Mouse (Mus musculus): Measurements from ENCODE around the gene Cdc42bpa. TPM values are rescaled to one million over a fixed set of nuclear protein-coding genes. Genes with fewer than 3 reads are reported as not detected.
"Not testable (repeated sequence)": the region's sequence is repeated elsewhere in the genome, so short reads cannot be mapped to it uniquely, and the experiment has no call there.

Cdc42bpa gene
- polyA plus RNA-seq, 1 experiment from 2014 or later = 11.6 TPM

- H3K9ac ChIP-seq (ENCODE audit: low read length) = no peak overlapping the region
- no peaks in the 10 kb centered on the region for H3K4me1 ChIP-seq (ENCODE audit: control insufficient read depth, insufficient read depth, low read length)
- ATAC-seq (replicated peaks; ENCODE audit: extremely low read depth, insufficient read depth, low FRiP score) = no peak
- 0 out of 2 replicates have a peak, but pooled peaks cover 4% of the 10 kb centered on the region for H3K9me3 ChIP-seq (replicated peaks; ENCODE audit: control insufficient read depth, low read length)
- H3K36me3 ChIP-seq (ENCODE audit: control insufficient read depth, insufficient read depth) = no peaks in the 10 kb centered on the region
- H3K27ac ChIP-seq (ENCODE audit: low read length) = no peak overlapping the region
- H3K4me2 ChIP-seq (ENCODE audit: low read depth, low read length) = no peak overlapping the region
- no peak overlapping the region for H3K4me3 ChIP-seq (ENCODE audit: low read length)
- no peaks in the 10 kb centered on the region for H3K27me3 ChIP-seq (ENCODE audit: control insufficient read depth, insufficient read depth, low read length)
These were observed 47.8 kb downstream of the Cdc42bpa start for GRCm38 (mm10) chr1:180008057-180008456.

GRCm38 (mm10) chr1:180013479-180013878, 53.2 kb downstream of the Cdc42bpa start:
- H3K36me3 ChIP-seq (ENCODE audit: control insufficient read depth, insufficient read depth) = no peaks in the 10 kb centered on the region
- no peaks in the 10 kb centered on the region for H3K9me3 ChIP-seq (replicated peaks; ENCODE audit: control insufficient read depth, low read length)
- H3K4me2 ChIP-seq (ENCODE audit: low read depth, low read length) = no peak overlapping the region
- ATAC-seq (replicated peaks; ENCODE audit: extremely low read depth, insufficient read depth, low FRiP score) = no peak
- no peaks in the 10 kb centered on the region; the same call in 1 of the 2 replicates for H3K4me1 ChIP-seq (ENCODE audit: control insufficient read depth, insufficient read depth, low read length)
- H3K27ac ChIP-seq (ENCODE audit: low read length) = no peak overlapping the region
- no peaks in the 10 kb centered on the region for H3K27me3 ChIP-seq (ENCODE audit: control insufficient read depth, insufficient read depth, low read length)
- no peak overlapping the region for H3K9ac ChIP-seq (ENCODE audit: low read length)
- no peak overlapping the region for H3K4me3 ChIP-seq (ENCODE audit: low read length)
- WGBS = 88% methylated on average over 4 of the region's 4 CpGs

DNA sequence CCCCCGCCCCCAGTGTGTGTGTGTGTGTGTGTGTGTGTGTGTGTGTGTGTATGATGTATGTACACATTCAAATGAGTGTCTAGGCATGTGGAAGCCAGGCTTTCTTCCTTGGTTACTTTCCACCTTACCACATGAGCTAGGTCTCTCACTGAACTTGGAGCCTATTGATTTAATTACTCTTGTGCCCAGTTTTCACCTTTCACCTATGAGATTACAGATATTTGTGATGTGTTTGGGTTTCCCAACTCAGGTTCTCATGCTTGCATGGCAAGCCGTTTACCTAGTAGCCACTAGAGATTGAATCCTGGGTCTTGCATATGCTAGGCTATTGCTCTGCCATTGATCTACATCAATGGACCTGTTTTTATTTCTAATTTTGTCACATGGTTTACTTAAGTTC, 57.9 kb downstream of the Cdc42bpa start:
- Histone ChIP-seq H3K4me3 (ENCODE audit: low read length) (no peak overlapping the region), H3K9me3 (replicated peaks; ENCODE audit: control insufficient read depth, low read length) (no peaks in the 10 kb centered on the region), H3K27me3 (ENCODE audit: control insufficient read depth, insufficient read depth, low read length) (no peaks in the 10 kb centered on the region), H3K36me3 (ENCODE audit: control insufficient read depth, insufficient read depth) (no peaks in the 10 kb centered on the region), H3K27ac (ENCODE audit: low read length) (no peak overlapping the region), H3K9ac (ENCODE audit: low read length) (no peak overlapping the region), H3K4me2 (ENCODE audit: low read depth, low read length) (no peak overlapping the region), H3K4me1 (ENCODE audit: control insufficient read depth, insufficient read depth, low read length) (no peaks in the 10 kb centered on the region; the same call in 1 of the 2 replicates)
- WGBS = 97% methylated on average over 2 of the region's 2 CpGs
- ATAC-seq (replicated peaks; ENCODE audit: extremely low read depth, insufficient read depth, low FRiP score) = no peak

- Histone ChIP-seq H3K4me1 (ENCODE audit: control insufficient read depth, insufficient read depth, low read length) (no peaks in the 10 kb centered on the region; the same call in 1 of the 2 replicates), H3K9ac (ENCODE audit: low read length) (no peak overlapping the region), H3K27ac (ENCODE audit: low read length) (no peak overlapping the region), H3K4me2 (ENCODE audit: low read depth, low read length) (no peak overlapping the region), H3K27me3 (ENCODE audit: control insufficient read depth, insufficient read depth, low read length) (no peaks in the 10 kb centered on the region), H3K36me3 (ENCODE audit: control insufficient read depth, insufficient read depth) (no peaks in the 10 kb centered on the region), H3K4me3 (ENCODE audit: low read length) (no peak overlapping the region), H3K9me3 (replicated peaks; ENCODE audit: control insufficient read depth, low read length) (no peaks in the 10 kb centered on the region)
- ATAC-seq (replicated peaks; ENCODE audit: extremely low read depth, insufficient read depth, low FRiP score) = no peak
- WGBS = 38% methylated on average over 11 of the region's 11 CpGs
These were observed 61.4 kb downstream of the Cdc42bpa start for GRCm38 (mm10) chr1:180021463-180022296.

- no peak overlapping the region for H3K4me2 ChIP-seq (ENCODE audit: low read depth, low read length)
- H3K4me1 ChIP-seq (ENCODE audit: control insufficient read depth, insufficient read depth, low read length) = no peaks in the 10 kb centered on the region; the same call in 1 of the 2 replicates
- ATAC-seq (replicated peaks; ENCODE audit: extremely low read depth, insufficient read depth, low FRiP score) = no peak
- 78% methylated on average over 5 of the region's 5 CpGs for WGBS
- no peaks in the 10 kb centered on the region for H3K9me3 ChIP-seq (replicated peaks; ENCODE audit: control insufficient read depth, low read length)
- H3K27me3 ChIP-seq (ENCODE audit: control insufficient read depth, insufficient read depth, low read length) = no peaks in the 10 kb centered on the region
- H3K4me3 ChIP-seq (ENCODE audit: low read length) = no peak overlapping the region
- no peak overlapping the region for H3K27ac ChIP-seq (ENCODE audit: low read length)
- no peak overlapping the region for H3K9ac ChIP-seq (ENCODE audit: low read length)
- no peaks in the 10 kb centered on the region for H3K36me3 ChIP-seq (ENCODE audit: control insufficient read depth, insufficient read depth)
These were observed 63.2 kb downstream of the Cdc42bpa start for GRCm38 (mm10) chr1:180023512-180023911.

DNA sequence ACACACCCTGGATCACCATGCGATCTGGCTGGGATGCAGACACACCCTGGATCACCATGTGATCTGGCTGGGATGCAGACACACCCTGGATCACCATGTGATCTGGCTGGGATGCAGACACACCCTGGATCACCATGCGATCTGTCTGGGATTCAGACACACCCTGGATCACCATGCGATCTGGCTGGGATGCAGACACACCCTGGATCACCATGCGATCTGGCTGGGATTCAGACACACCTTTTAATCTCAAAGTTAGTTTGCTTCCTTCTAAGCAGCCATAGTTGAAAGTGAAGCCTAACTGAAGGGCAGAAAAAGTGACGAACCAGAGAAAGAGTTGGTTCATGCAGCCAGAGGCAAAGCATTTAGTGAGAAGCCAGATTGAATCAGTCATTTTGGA, 69.6 kb downstream of the Cdc42bpa start:
- not testable (repeated sequence) for H3K27ac ChIP-seq (ENCODE audit: low read length); H3K9me3 ChIP-seq (replicated peaks; ENCODE audit: control insufficient read depth, low read length); H3K9ac ChIP-seq (ENCODE audit: low read length); ATAC-seq (replicated peaks; ENCODE audit: extremely low read depth, insufficient read depth, low FRiP score); H3K4me1 ChIP-seq (ENCODE audit: control insufficient read depth, insufficient read depth, low read length); H3K27me3 ChIP-seq (ENCODE audit: control insufficient read depth, insufficient read depth, low read length); H3K36me3 ChIP-seq (ENCODE audit: control insufficient read depth, insufficient read depth); H3K4me3 ChIP-seq (ENCODE audit: low read length); H3K4me2 ChIP-seq (ENCODE audit: low read depth, low read length)
- 87% methylated on average over 5 of the region's 5 CpGs for WGBS

DNA sequence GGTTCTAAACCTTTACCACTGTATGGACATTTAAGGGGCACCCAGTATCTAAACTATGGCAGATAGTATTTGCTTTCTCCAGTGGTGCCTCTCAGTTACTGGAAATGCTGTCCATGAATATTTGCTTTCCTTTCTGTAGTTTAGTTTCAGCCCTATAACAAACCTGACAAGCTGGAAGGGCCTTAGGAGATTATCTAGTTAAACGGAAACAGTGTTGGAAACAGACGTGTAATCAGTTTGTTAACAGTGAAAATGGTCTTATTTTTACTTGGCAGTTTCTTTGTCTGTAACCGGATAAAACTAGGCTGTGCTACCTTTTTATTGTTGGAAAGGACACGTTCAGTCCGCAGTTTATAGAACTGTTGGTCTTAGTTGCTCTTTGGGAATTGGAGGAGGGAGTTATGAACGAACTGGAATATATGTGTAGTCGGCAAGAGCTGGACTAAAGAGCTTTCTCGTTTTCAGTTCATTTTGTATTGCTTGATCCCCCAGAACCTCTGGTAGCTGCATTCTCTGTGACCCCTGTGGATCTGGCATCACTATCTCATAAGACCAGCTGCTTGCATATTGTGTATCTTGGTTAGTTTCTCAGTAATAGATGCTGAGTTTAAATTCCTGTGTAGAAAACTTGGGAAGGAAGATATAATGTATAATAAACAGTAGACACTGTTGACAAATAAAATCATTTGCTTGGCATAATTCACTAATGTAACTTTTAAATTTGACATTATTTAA, 70.5 kb downstream of the Cdc42bpa start:
- Histone ChIP-seq H3K27ac (ENCODE audit: low read length) (no peak overlapping the region), H3K4me1 (ENCODE audit: control insufficient read depth, insufficient read depth, low read length) (no peaks in the 10 kb centered on the region), H3K4me2 (ENCODE audit: low read depth, low read length) (no peak overlapping the region), H3K4me3 (ENCODE audit: low read length) (no peak overlapping the region), H3K36me3 (ENCODE audit: control insufficient read depth, insufficient read depth) (no peaks in the 10 kb centered on the region; the same call in 1 of the 2 replicates), H3K9ac (ENCODE audit: low read length) (no peak overlapping the region), H3K27me3 (ENCODE audit: control insufficient read depth, insufficient read depth, low read length) (no peaks in the 10 kb centered on the region), H3K9me3 (replicated peaks; ENCODE audit: control insufficient read depth, low read length) (no peaks in the 10 kb centered on the region)
- ATAC-seq (replicated peaks; ENCODE audit: extremely low read depth, insufficient read depth, low FRiP score) = no peak
- WGBS = 77% methylated on average over 8 of the region's 8 CpGs

DNA sequence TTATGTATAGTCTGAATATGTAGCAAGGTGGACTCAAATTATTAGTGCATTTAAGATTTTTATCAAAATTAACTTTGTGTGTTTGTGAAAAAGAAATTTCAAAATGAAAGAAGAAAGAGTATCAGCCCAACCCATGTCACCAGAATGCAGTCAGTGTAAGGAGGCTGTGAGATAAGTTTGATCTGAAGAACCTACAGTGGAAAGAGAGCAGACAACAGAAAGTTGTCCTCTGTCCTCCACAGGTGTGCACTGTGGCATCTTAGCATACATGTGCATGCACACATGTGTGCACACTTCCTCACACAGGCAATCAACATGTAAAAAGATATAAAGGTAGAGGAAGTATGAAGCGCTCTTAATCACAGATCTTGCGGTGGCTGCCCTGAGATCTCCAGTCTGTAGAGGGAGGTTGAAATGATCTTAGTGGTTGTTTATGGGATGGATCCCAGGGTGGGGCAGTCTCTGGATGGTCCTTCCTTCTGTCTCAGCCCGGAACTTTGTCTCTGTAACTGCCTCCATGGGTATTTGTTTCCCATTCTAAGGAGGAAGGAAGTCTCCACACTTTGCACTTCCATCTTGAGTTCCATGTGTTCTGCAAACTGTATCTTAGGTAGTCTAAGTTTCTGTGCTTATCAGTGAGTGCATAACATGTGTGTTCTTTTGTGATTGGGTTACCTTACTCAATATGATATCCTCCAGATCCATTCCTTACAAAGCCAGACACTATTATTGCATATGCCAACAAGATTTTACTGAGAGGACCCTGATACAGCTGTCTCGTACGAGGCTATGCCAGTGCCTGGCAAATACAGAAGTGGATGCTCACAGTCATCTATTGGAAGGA, 71.7 kb downstream of the Cdc42bpa start:
- no peak for ATAC-seq (replicated peaks; ENCODE audit: extremely low read depth, insufficient read depth, low FRiP score)
- Histone ChIP-seq H3K36me3 (ENCODE audit: control insufficient read depth, insufficient read depth) (no peaks in the 10 kb centered on the region; the same call in 1 of the 2 replicates), H3K4me3 (ENCODE audit: low read length) (no peak overlapping the region), H3K27me3 (ENCODE audit: control insufficient read depth, insufficient read depth, low read length) (no peaks in the 10 kb centered on the region), H3K27ac (ENCODE audit: low read length) (no peak overlapping the region), H3K4me1 (ENCODE audit: control insufficient read depth, insufficient read depth, low read length) (no peaks in the 10 kb centered on the region), H3K9ac (ENCODE audit: low read length) (no peak overlapping the region), H3K9me3 (replicated peaks; ENCODE audit: control insufficient read depth, low read length) (no peaks in the 10 kb centered on the region), H3K4me2 (ENCODE audit: low read depth, low read length) (no peak overlapping the region)
- WGBS = 91% methylated on average over 5 of the region's 5 CpGs

All from heart, embryonic 16.5 days (tissue).